Mouse (Mus musculus) forebrain, embryonic 11.5 days (tissue): ENCODE measurements at regions not wholly inside any gene's neighbourhood (a gene's known extent, or its start where the extent isn't known, plus 50 kb on each side); places are given as distances from the start of the nearest gene placed in this dataset.

Experiments
- ATAC-seq: fragments of 200-750 bp; cut with Nextera tagmentation; replicated peaks from 2 replicates; pipeline ENCODE4 v1.8.0; 2017; ENCODE audit warnings: moderate TSS enrichment; ENCODE audit not compliant: low FRiP score
- DNase-seq: peaks from one replicate; pipeline ENCODE4 v3.0.0-alpha.2; 2017; ENCODE audit warnings: low spot score
- H3K27ac ChIP-seq: fragments of 300-500 bp; sonication (generic); 2 replicates; pipeline ENCODE4 v1.5.1; 2014; ENCODE audit warnings: low read depth, low read length
- H3K27me3 ChIP-seq: fragments of 300-500 bp; sonication (generic); 2 replicates; pipeline ENCODE4 v1.6.1; 2014; ENCODE audit warnings: mild to moderate bottlenecking, low read length, mixed read lengths; ENCODE audit not compliant: control insufficient read depth, insufficient read depth
- H3K36me3 ChIP-seq: fragments of 300-500 bp; sonication (generic); 2 replicates; pipeline ENCODE4 v1.6.1; 2014; ENCODE audit warnings: mild to moderate bottlenecking, low read length, moderate library complexity, mixed read lengths; ENCODE audit not compliant: control insufficient read depth, insufficient read depth
- H3K4me1 ChIP-seq: fragments of 300-500 bp; sonication (generic); replicated peaks from 2 replicates; pipeline ENCODE4 v1.6.1; 2014; ENCODE audit warnings: low read length, mixed read lengths; ENCODE audit not compliant: control insufficient read depth, insufficient read depth
- H3K4me2 ChIP-seq: fragments of 300-500 bp; sonication (generic); 2 replicates; pipeline ENCODE4 v1.6.1; 2014; ENCODE audit warnings: low read depth, mild to moderate bottlenecking, low read length, moderate library complexity, mixed read lengths; ENCODE audit not compliant: severe bottlenecking
- H3K4me3 ChIP-seq: fragments of 300-500 bp; sonication (generic); 2 replicates; pipeline ENCODE4 v1.5.1; 2014; ENCODE audit warnings: low read depth, low read length
- H3K9ac ChIP-seq: fragments of 300-500 bp; sonication (generic); 2 replicates; pipeline ENCODE4 v1.6.1; 2014; ENCODE audit warnings: low read length
- H3K9me3 ChIP-seq: fragments of 300-500 bp; sonication (generic); 2 replicates; pipeline ENCODE4 v1.6.1; 2016; ENCODE audit warnings: low read length, mixed read lengths; ENCODE audit not compliant: control insufficient read depth
- WGBS: fragments of 180-500 bp; shearing (Covaris S2); extraction: QIAGEN DNeasy Blood & Tissue Kit; methylation state at CpG from one replicate; pipeline ENCODE4 v1.1.7; 2014; 5-methylcytosine and 5-hydroxymethylcytosine counted together

GRCm38 (mm10) chr5:17006807-17007522 is 215.4 kb downstream of the Gm28710 start:
- Histone ChIP-seq H3K4me2 (no peak overlapping the region), H3K4me1 (no peaks in the 10 kb centered on the region), H3K9ac (no peak overlapping the region), H3K27me3 (no peaks in the 10 kb centered on the region), H3K36me3 (no peaks in the 10 kb centered on the region), H3K27ac (no peak overlapping the region), H3K4me3 (no peak overlapping the region), H3K9me3 (no peaks in the 10 kb centered on the region)
- DNase-seq (no peak), ATAC-seq (no peak)
- WGBS: 55% methylated on average over 3 of the region's 3 CpGs

GRCm38 (mm10) chr5:17021636-17022035 is 230.0 kb downstream of the Gm28710 start:
- H3K4me1 ChIP-seq: no peaks in the 10 kb centered on the region
- ATAC-seq: no peak
- H3K27me3 ChIP-seq: no peaks in the 10 kb centered on the region
- H3K4me2 ChIP-seq: no peak overlapping the region
- DNase-seq: no peak
- no peaks in the 10 kb centered on the region for H3K36me3 ChIP-seq
- no peak overlapping the region for H3K9ac ChIP-seq
- no peaks in the 10 kb centered on the region for H3K9me3 ChIP-seq
- H3K4me3 ChIP-seq: no peak overlapping the region
- H3K27ac ChIP-seq: no peak overlapping the region

GRCm38 (mm10) chr5:17053935-17054334 is 262.3 kb downstream of the Gm28710 start:
- DNase-seq: no peak
- ATAC-seq: 0 out of 2 replicates have a peak, but pooled peaks have one; percentile 12
- H3K27ac ChIP-seq: no peak overlapping the region
- 60% methylated on average over 2 of the region's 2 CpGs for WGBS
- H3K36me3 ChIP-seq: no peaks in the 10 kb centered on the region
- no peak overlapping the region for H3K4me3 ChIP-seq
- no peak overlapping the region for H3K9ac ChIP-seq
- no peaks in the 10 kb centered on the region for H3K4me1 ChIP-seq
- H3K27me3 ChIP-seq: no peaks in the 10 kb centered on the region
- no peaks in the 10 kb centered on the region for H3K9me3 ChIP-seq
- no peak overlapping the region for H3K4me2 ChIP-seq

GRCm38 (mm10) chr5:17064565-17064964 is 273.0 kb downstream of the Gm28710 start:
- ATAC-seq (no peak), DNase-seq (no peak)
- no peak overlapping the region for H3K27ac ChIP-seq
- 98% methylated on average over 8 of the region's 8 CpGs for WGBS
- H3K4me1 ChIP-seq: no peaks in the 10 kb centered on the region
- H3K4me3 ChIP-seq: no peak overlapping the region
- no peaks in the 10 kb centered on the region for H3K9me3 ChIP-seq
- no peak overlapping the region for H3K4me2 ChIP-seq
- no peaks in the 10 kb centered on the region for H3K27me3 ChIP-seq
- no peaks in the 10 kb centered on the region for H3K36me3 ChIP-seq
- H3K9ac ChIP-seq: no peak overlapping the region

- DNase-seq (no peak), ATAC-seq (no peak)
- no peak overlapping the region for H3K9ac ChIP-seq
Measured at GRCm38 (mm10) chr5:17080405-17080804, 288.8 kb downstream of the Gm28710 start.

GRCm38 (mm10) chr5:17111556-17111955 is 261.4 kb upstream of the Speer4f2 start:
- ATAC-seq (no peak), DNase-seq (no peak)
- no peak overlapping the region for H3K4me2 ChIP-seq
- no peaks in the 10 kb centered on the region for H3K36me3 ChIP-seq
- no peaks in the 10 kb centered on the region for H3K4me1 ChIP-seq
- WGBS: 92% methylated on average over 1 of the region's 1 CpGs
- no peaks in the 10 kb centered on the region for H3K27me3 ChIP-seq
- no peak overlapping the region for H3K27ac ChIP-seq
- H3K9me3 ChIP-seq: no peaks in the 10 kb centered on the region
- H3K4me3 ChIP-seq: no peak overlapping the region
- H3K9ac ChIP-seq: no peak overlapping the region

More at GRCm38 (mm10) chr5:17080405-17080804, 288.8 kb downstream of the Gm28710 start:
- Histone ChIP-seq H3K9me3 (no peaks in the 10 kb centered on the region), H3K4me3 (no peak overlapping the region), H3K4me2 (no peak overlapping the region), H3K27me3 (no peaks in the 10 kb centered on the region), H3K27ac (no peak overlapping the region), H3K4me1 (no peaks in the 10 kb centered on the region), H3K36me3 (no peaks in the 10 kb centered on the region)
- 92% methylated on average over 1 of the region's 1 CpGs for WGBS

GRCm38 (mm10) chr5:17112026-17112425 is 261.0 kb upstream of the Speer4f2 start:
- Histone ChIP-seq H3K9ac (no peak overlapping the region), H3K36me3 (no peaks in the 10 kb centered on the region), H3K27ac (no peak overlapping the region), H3K4me3 (no peak overlapping the region), H3K4me2 (no peak overlapping the region), H3K9me3 (no peaks in the 10 kb centered on the region), H3K27me3 (no peaks in the 10 kb centered on the region), H3K4me1 (no peaks in the 10 kb centered on the region)
- WGBS: 65% methylated on average over 2 of the region's 2 CpGs
- DNase-seq (no peak), ATAC-seq (no peak; the same call in 1 of the 2 replicates)

GRCm38 (mm10) chr5:17115035-17115434 is 257.9 kb upstream of the Speer4f2 start:
- Histone ChIP-seq H3K9ac (no peak overlapping the region), H3K4me1 (no peaks in the 10 kb centered on the region), H3K9me3 (no peaks in the 10 kb centered on the region), H3K27ac (no peak overlapping the region), H3K4me3 (no peak overlapping the region), H3K27me3 (no peaks in the 10 kb centered on the region), H3K36me3 (no peaks in the 10 kb centered on the region), H3K4me2 (no peak overlapping the region)
- WGBS: 88% methylated on average over 3 of the region's 3 CpGs
- ATAC-seq (no peak), DNase-seq (no peak)

- no peaks in the 10 kb centered on the region for H3K27me3 ChIP-seq
- H3K27ac ChIP-seq: no peak overlapping the region
- H3K4me1 ChIP-seq: no peaks in the 10 kb centered on the region
- 81% methylated on average over 3 of the region's 3 CpGs for WGBS
- ATAC-seq: no peak
- no peak overlapping the region for H3K4me3 ChIP-seq
- H3K4me2 ChIP-seq: no peak overlapping the region
- H3K9ac ChIP-seq: no peak overlapping the region
- H3K36me3 ChIP-seq: no peaks in the 10 kb centered on the region
- DNase-seq: no peak
- H3K9me3 ChIP-seq: no peaks in the 10 kb centered on the region
Measured at GRCm38 (mm10) chr5:17116072-17116471, 256.9 kb upstream of the Speer4f2 start.
